Mouse (Mus musculus): ENCODE results near the gene Shroom2. TPM values are rescaled to one million over a fixed set of nuclear protein-coding genes. Genes with fewer than 3 reads are reported as not detected.

Shroom2 gene
- polyA plus RNA-seq, 1 experiment from 2014 or later = 26.5 TPM

- Histone ChIP-seq H3K4me3 (ENCODE audit: low read depth, low read length) (no peak overlapping the region), H3K36me3 (ENCODE audit: control insufficient read depth, insufficient read depth, low read length) (no peaks in the 10 kb centered on the region), H3K27ac (ENCODE audit: low read depth, low read length) (no peak overlapping the region), H3K4me1 (ENCODE audit: control insufficient read depth, insufficient read depth, low read length) (no peaks in the 10 kb centered on the region), H3K4me2 (ENCODE audit: low read length) (no peak overlapping the region), H3K9me3 (replicated peaks; ENCODE audit: control insufficient read depth, low read length) (no peaks in the 10 kb centered on the region), H3K9ac (ENCODE audit: low read length) (no peak overlapping the region), H3K27me3 (replicated peaks; ENCODE audit: control insufficient read depth, insufficient read depth, low read length) (no peaks in the 10 kb centered on the region)
- 78% methylated on average over 3 of the region's 3 CpGs for WGBS
- ATAC-seq (no peak), DNase-seq (ENCODE audit: low spot score) (no peak)
Observed at GRCm38 (mm10) chrX:152673431-152673830, 95.8 kb downstream of the Shroom2 start.

DNA sequence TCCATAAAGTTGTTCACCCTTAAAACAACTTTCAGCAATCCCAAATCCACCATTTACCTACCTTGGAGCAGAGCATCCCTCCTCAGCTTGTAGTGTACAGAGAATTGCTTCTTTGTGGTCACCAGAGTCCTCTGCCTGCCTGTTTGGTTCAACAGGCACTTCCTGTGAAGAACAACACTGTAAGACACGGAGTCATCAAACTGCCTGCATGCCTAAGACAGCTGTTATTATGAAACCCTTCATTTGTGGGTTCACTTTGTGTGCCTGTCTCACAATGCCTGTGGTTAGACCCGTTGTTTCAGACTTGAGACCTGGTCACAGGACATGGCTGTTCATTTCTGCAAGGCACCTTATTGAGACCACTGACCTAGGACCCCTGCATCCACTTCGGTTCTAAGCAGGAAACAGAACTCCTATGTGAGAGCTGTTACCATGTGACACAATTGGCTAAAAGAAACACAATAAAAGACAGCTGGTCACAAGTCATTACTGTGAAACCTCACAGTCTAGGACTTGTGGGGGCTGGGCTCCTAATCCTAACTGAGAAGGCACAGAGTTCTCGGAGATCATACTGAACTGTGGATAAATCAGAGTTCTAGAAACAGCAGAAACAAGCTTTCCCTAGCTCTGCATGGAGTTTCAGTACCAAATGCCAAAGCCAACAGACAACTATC lies 111.8 kb downstream of the Shroom2 start:
- no peaks in the 10 kb centered on the region for H3K9me3 ChIP-seq (replicated peaks; ENCODE audit: control insufficient read depth, low read length)
- H3K9ac ChIP-seq (ENCODE audit: low read length) = no peak overlapping the region
- DNase-seq (ENCODE audit: low spot score) (no peak), ATAC-seq (no peak)
- H3K4me2 ChIP-seq (ENCODE audit: low read length) = no peak overlapping the region
- H3K27me3 ChIP-seq (replicated peaks; ENCODE audit: control insufficient read depth, insufficient read depth, low read length) = 0 out of 2 replicates have a peak, but pooled peaks cover 6% of the 10 kb centered on the region
- no peak overlapping the region for H3K27ac ChIP-seq (ENCODE audit: low read depth, low read length)
- no peak overlapping the region for H3K4me3 ChIP-seq (ENCODE audit: low read depth, low read length)
- no peaks in the 10 kb centered on the region for H3K36me3 ChIP-seq (ENCODE audit: control insufficient read depth, insufficient read depth, low read length)
- H3K4me1 ChIP-seq (ENCODE audit: control insufficient read depth, insufficient read depth, low read length) = peaks cover 4% of the 10 kb centered on the region; the same call in 1 of the 2 replicates
- WGBS = 48% methylated on average over 4 of the region's 4 CpGs

DNA sequence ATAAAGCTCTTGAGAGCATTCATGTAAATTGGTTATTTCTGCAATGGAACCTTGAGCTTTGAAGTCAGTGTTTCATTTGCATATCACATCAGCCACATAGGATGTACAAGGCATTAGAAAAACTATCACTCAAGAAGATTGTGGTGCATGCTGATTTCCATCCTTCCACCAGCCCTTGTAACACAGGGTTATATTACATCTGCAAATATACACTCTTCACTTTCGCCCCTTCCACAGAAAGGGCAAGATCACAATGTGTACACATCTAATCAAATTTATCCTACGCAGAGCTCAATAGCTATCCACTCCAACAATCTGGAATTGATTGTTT lies 112.7 kb downstream of the Shroom2 start:
- Histone ChIP-seq H3K27ac (ENCODE audit: low read depth, low read length) (peak overlapping the region; percentile 48; the same call in 1 of the 2 replicates), H3K4me2 (ENCODE audit: low read length) (0 out of 2 replicates have a peak overlapping the region, but pooled peaks have one; percentile 25), H3K27me3 (replicated peaks; ENCODE audit: control insufficient read depth, insufficient read depth, low read length) (0 out of 2 replicates have a peak, but pooled peaks cover 3% of the 10 kb centered on the region), H3K36me3 (ENCODE audit: control insufficient read depth, insufficient read depth, low read length) (no peaks in the 10 kb centered on the region), H3K9ac (ENCODE audit: low read length) (no peak overlapping the region), H3K9me3 (replicated peaks; ENCODE audit: control insufficient read depth, low read length) (no peaks in the 10 kb centered on the region), H3K4me3 (ENCODE audit: low read depth, low read length) (no peak overlapping the region), H3K4me1 (ENCODE audit: control insufficient read depth, insufficient read depth, low read length) (peaks cover 4% of the 10 kb centered on the region; the same call in 1 of the 2 replicates)
- WGBS = 79% methylated on average over 2 of the region's 2 CpGs
- ATAC-seq (no peak), DNase-seq (ENCODE audit: low spot score) (no peak)

DNA sequence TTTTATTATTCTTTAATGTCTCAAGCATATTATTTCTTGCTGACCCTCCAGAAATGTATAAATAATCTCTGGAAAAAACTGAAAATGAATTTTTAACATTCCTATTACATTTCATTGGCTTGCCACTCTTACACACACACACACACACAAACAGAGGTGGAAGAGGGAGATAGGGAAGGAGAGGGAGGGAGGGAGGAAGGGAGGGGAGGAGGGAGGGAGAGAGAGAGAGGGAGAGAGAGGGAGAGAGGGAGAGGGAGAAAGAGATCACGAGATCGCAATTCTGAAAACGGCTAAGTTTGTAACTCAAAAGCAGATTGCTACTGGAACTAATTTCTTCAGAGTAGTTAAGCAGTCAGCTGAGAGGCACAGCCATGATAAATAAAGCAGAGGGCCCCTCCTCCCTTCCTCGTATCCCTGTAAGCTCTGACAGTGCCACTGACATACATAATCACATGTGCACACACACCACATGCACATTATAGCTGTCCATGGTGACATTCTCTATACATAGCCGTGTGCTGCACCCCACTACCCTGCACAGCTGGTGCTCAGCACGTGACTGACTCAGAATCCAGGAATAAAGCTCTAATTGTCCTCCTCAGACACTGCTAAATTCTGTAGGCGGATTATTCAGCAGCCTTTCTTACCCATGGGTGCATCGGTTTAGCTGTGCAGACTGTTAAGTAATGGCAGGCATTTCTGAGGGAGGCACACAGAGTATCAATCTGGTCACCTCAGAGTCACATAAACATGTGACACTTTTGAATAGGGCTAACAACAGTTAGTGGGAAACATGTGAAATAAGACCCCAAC lies 113.3 kb downstream of the Shroom2 start:
- peaks cover 4% of the 10 kb centered on the region; the same call in 1 of the 2 replicates for H3K4me1 ChIP-seq (ENCODE audit: control insufficient read depth, insufficient read depth, low read length)
- peak overlapping the region; percentile 48; the same call in 1 of the 2 replicates for H3K27ac ChIP-seq (ENCODE audit: low read depth, low read length)
- H3K4me3 ChIP-seq (ENCODE audit: low read depth, low read length) = no peak overlapping the region
- DNase-seq (ENCODE audit: low spot score) (peak; percentile 62), ATAC-seq (peak; percentile 91)
- no peaks in the 10 kb centered on the region for H3K36me3 ChIP-seq (ENCODE audit: control insufficient read depth, insufficient read depth, low read length)
- 34% methylated on average over 8 of the region's 8 CpGs for WGBS
- H3K9me3 ChIP-seq (replicated peaks; ENCODE audit: control insufficient read depth, low read length) = no peaks in the 10 kb centered on the region
- peak overlapping the region; percentile 25; the same call in 1 of the 2 replicates for H3K4me2 ChIP-seq (ENCODE audit: low read length)
- no peak overlapping the region for H3K9ac ChIP-seq (ENCODE audit: low read length)
- no peaks in the 10 kb centered on the region for H3K27me3 ChIP-seq (replicated peaks; ENCODE audit: control insufficient read depth, insufficient read depth, low read length)

DNA sequence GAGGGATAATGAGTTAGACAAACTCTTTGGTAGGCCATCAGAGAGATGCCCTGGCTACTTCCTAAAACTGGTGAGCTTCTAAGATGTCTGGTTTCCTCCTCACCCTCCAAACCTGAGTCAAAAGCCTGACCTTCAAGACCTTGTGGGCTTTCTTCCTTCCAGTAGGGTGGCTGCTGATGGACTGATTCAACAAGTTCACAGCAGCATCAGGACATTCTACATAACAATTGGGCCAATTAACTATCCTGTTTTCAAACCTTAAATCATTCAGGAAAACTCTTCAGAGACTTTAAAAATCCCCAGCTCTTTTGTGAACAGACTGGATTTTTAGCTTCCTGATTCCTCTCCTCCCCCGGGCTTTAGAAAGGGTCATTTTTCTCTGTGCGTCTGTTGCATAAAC lies 116.6 kb downstream of the Shroom2 start:
- H3K4me3 ChIP-seq (ENCODE audit: low read depth, low read length) = no peak overlapping the region
- ATAC-seq = no peak
- no peaks in the 10 kb centered on the region for H3K27me3 ChIP-seq (replicated peaks; ENCODE audit: control insufficient read depth, insufficient read depth, low read length)
- H3K4me1 ChIP-seq (ENCODE audit: control insufficient read depth, insufficient read depth, low read length) = peaks cover 4% of the 10 kb centered on the region; the same call in 1 of the 2 replicates
- no peak overlapping the region for H3K4me2 ChIP-seq (ENCODE audit: low read length)
- no peak overlapping the region for H3K27ac ChIP-seq (ENCODE audit: low read depth, low read length)
- no peaks in the 10 kb centered on the region for H3K36me3 ChIP-seq (ENCODE audit: control insufficient read depth, insufficient read depth, low read length)
- no peak for DNase-seq (ENCODE audit: low spot score)
- WGBS = 80% methylated on average over 2 of the region's 2 CpGs
- H3K9ac ChIP-seq (ENCODE audit: low read length) = no peak overlapping the region
- H3K9me3 ChIP-seq (replicated peaks; ENCODE audit: control insufficient read depth, low read length) = no peaks in the 10 kb centered on the region

DNA sequence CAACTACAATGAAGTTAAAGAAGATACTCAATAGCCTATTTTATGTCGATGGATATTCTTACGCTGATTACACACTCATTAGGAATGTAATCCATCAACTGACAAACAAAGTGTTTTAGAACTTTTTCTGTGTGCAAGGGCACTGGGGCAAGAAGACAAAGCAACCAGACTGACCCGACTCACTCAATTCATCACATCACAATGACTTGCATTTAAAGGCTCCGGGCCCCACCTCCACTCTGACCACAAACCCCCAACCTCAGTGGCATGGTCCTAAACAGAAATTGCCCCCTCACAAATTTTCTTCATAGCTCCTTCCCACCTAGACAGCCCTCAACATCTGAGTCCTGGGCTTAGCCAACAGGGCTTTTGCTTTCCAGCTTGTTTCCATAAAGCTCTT lies 124.4 kb downstream of the Shroom2 start:
- H3K4me3 ChIP-seq (ENCODE audit: low read depth, low read length) = no peak overlapping the region
- no peaks in the 10 kb centered on the region for H3K36me3 ChIP-seq (ENCODE audit: control insufficient read depth, insufficient read depth, low read length)
- H3K27ac ChIP-seq (ENCODE audit: low read depth, low read length) = no peak overlapping the region
- WGBS = 35% methylated on average over 4 of the region's 4 CpGs
- H3K4me2 ChIP-seq (ENCODE audit: low read length) = no peak overlapping the region
- no peak overlapping the region for H3K9ac ChIP-seq (ENCODE audit: low read length)
- H3K4me1 ChIP-seq (ENCODE audit: control insufficient read depth, insufficient read depth, low read length) = no peaks in the 10 kb centered on the region
- ATAC-seq = no peak
- no peaks in the 10 kb centered on the region for H3K27me3 ChIP-seq (replicated peaks; ENCODE audit: control insufficient read depth, insufficient read depth, low read length)
- DNase-seq (ENCODE audit: low spot score) = no peak
- no peaks in the 10 kb centered on the region for H3K9me3 ChIP-seq (replicated peaks; ENCODE audit: control insufficient read depth, low read length)

DNA sequence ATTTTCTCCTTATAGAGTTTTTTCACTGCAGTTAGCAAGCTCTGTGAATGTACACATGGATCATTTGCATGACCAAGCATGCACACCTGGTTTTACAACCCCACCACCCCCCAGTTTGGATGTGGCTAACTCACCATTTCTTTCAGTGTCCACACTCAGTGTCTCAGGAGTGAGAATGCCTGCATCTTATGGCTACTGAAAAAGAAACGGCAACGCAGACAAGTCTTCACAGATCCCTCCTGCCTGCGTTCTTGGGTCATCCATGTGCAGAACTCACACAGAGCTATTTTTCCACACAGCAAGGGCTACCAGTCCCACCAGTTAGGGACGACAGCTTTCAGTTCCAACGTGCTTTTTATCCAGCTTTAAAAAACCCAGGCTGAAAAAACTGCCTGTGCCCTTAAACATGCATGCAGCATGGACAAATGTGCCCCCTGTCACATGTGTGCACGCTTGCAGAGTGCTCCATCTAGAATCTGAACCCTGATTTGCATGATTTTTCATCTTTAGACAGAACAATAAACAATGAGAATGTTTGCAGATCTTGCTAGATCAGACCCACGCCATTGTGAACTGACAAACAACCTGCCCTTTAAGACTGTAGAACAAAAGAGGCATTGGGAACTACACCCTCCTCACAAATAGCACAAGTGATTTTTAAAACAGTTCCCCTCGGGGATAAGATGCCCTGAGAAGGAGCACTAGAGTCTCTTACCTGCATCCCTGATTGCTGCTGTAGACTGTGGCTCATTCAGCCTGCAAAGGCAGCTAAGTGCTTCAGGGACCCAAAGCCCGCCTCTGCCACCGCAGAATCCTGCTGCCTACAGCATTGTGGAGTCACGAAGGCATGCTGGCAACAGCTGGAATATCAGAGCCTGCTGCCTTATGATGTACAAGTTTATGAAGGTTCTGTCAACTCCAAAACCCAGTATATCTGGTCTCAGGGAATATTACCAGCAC lies 125.3 kb downstream of the Shroom2 start:
- peak; percentile 38 for DNase-seq (ENCODE audit: low spot score)
- ATAC-seq = 0 out of 2 replicates have a peak, but pooled peaks have one; percentile 18
- H3K9ac ChIP-seq (ENCODE audit: low read length) = peak overlapping the region; percentile 54
- H3K27ac ChIP-seq (ENCODE audit: low read depth, low read length) = peak overlapping the region; percentile 60; the same call in 1 of the 2 replicates
- peak overlapping the region; percentile 22 for H3K4me3 ChIP-seq (ENCODE audit: low read depth, low read length)
- no peaks in the 10 kb centered on the region for H3K27me3 ChIP-seq (replicated peaks; ENCODE audit: control insufficient read depth, insufficient read depth, low read length)
- H3K4me2 ChIP-seq (ENCODE audit: low read length) = peak overlapping the region; percentile 34
- no peaks in the 10 kb centered on the region for H3K36me3 ChIP-seq (ENCODE audit: control insufficient read depth, insufficient read depth, low read length)
- WGBS = 42% methylated on average over 11 of the region's 11 CpGs
- H3K4me1 ChIP-seq (ENCODE audit: control insufficient read depth, insufficient read depth, low read length) = no peaks in the 10 kb centered on the region
- no peaks in the 10 kb centered on the region for H3K9me3 ChIP-seq (replicated peaks; ENCODE audit: control insufficient read depth, low read length)

- H3K27me3 ChIP-seq (replicated peaks; ENCODE audit: control insufficient read depth, insufficient read depth, low read length) = no peaks in the 10 kb centered on the region
- ATAC-seq = 0 out of 2 replicates have a peak, but pooled peaks have one; percentile 60
- H3K9ac ChIP-seq (ENCODE audit: low read length) = no peak overlapping the region; the same call in 1 of the 2 replicates
- H3K4me3 ChIP-seq (ENCODE audit: low read depth, low read length) = peak overlapping the region; percentile 22; the same call in 1 of the 2 replicates
- H3K27ac ChIP-seq (ENCODE audit: low read depth, low read length) = no peak overlapping the region
- no peaks in the 10 kb centered on the region for H3K36me3 ChIP-seq (ENCODE audit: control insufficient read depth, insufficient read depth, low read length)
- no peaks in the 10 kb centered on the region for H3K9me3 ChIP-seq (replicated peaks; ENCODE audit: control insufficient read depth, low read length)
- DNase-seq (ENCODE audit: low spot score) = peak; percentile 14
- H3K4me2 ChIP-seq (ENCODE audit: low read length) = peak overlapping the region; percentile 34; the same call in 1 of the 2 replicates
- no peaks in the 10 kb centered on the region for H3K4me1 ChIP-seq (ENCODE audit: control insufficient read depth, insufficient read depth, low read length)
Observed at GRCm38 (mm10) chrX:152643201-152643600, 126.1 kb downstream of the Shroom2 start.

Data from forebrain, embryonic 14.5 days (tissue).